Mouse (Mus musculus) lung, postnatal 4 days (tissue): ENCODE data around the gene Jph4.

Experiments
- DNase-seq, 2 experiments: peaks; one replicate each; pipeline ENCODE4 v3.0.0; 2021

Gene Jph4

GRCm38 (mm10) chr14:55115846-55116245 is 889 bp downstream of the Jph4 start:
- no peak for DNase-seq

GRCm38 (mm10) chr14:55114759-55115701 is 1.7 kb downstream of the Jph4 start:
- peak; percentile 65 to 75 for DNase-seq

DNA sequence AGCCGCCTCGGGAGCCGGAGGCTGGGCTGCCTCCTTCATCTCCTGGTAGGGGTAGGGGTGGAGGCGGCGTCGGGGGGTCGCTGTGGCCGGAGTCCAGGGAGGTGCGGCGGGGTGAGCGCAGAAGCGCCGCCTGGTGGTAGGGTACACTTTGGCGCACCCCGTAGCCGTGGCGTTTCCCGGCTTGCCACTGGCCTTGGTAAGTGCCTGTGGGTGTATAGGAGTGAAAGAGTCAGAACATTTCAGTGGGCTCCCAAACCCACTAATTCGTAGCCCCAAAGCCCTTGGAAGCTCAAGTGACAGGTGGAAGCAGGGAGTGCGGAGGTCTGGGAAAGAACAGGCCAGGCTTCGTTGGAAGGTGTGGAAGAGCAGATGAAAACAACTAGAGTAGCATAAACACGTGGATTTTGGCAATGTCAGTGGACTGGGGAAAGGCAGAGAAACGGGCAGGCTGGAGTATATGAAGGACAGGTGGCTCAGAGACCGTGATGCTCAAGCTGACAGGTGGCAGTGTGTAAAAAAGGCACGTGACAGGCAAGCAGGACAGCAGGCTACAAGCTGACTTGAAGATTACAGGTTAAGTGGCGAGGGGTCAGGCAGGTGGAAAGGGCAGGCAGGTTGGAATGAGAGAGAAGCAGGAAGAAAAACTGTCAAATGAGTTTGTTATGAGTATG is 2.6 kb downstream of the Jph4 start:
- peak in 1 of 2 experiments; percentile 31 for DNase-seq

DNA sequence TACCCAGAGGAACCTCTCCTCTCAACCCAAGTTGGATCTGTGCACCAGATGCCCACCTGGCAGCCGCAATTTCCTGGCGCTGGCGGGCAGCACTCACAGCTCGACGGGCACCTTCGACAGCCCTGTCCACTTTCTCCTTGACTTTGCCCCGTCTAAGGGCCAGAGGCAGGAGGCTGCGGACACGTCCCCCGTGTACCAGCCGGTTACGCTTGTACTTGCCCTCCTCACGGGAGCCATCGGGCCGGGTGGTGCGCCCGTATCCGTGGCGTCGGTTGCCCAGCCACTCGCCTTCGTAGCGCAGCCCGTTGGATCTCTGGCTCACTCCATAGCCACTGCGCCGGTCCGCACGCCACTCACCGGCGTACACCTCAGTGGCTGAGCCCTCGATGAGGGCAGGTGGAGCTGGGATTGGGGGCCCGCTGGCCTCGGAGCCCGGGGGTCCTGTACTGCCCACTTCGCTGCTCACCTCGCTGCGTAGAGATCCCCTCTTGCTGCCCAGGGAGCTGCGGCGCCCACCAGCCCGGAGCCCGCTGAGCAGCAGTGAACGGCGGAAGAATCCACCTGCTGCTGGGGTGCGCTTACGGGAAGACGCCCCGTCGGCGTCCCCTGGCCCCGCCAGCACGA is 3.3 kb downstream of the Jph4 start:
- peak in 1 of 2 experiments; percentile 22 for DNase-seq

DNA sequence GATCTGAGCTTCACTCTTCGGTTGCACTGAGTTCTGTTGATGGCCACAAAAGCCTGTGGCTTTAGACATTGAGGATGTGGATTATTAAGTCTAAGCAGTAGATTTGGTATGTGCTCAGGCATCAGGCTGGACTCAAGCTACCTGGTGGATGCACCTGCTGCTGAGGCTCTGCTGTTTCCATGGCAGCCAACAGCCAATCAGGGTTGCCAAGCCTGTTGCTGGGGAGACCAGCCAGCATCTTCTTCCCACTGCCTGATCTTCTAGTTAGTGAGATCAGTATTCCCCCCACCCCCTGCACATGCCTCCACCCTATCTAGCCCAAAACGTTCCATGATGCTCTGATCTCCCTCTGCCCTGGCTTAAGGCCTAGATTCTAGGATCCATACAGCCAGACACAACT is 5.0 kb downstream of the Jph4 start:
- DNase-seq = no peak

GRCm38 (mm10) chr14:55110076-55110475 is 6.7 kb downstream of the Jph4 start:
- DNase-seq = no peak

- DNase-seq = no peak
Observed at GRCm38 (mm10) chr14:55109048-55109873, 7.5 kb downstream of the Jph4 start.

- peak in 1 of 2 experiments; percentile 21 for DNase-seq
Observed at GRCm38 (mm10) chr14:55108202-55108870, 8.4 kb downstream of the Jph4 start.

DNA sequence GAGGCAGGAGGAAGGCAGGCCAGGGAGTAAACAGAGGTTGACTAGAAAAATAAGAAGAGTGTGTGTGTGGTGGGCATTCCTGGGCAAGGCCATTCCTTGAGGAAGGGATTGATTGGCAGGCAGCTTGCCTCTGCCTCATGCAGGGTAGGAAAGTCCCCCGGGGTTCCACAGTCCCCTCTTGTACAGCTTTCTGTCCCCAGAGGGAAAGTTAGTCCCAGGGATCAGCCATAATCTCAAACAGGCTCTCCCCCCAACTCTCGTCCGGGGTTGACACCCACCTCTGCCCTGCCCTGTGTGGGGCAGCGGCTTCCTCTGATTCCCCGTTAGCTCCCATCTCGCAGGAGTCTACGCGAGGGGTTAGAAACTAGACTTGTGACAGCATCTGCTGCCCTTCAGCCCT is 9.7 kb downstream of the Jph4 start:
- DNase-seq = peak in 1 of 2 experiments; percentile 20

DNA sequence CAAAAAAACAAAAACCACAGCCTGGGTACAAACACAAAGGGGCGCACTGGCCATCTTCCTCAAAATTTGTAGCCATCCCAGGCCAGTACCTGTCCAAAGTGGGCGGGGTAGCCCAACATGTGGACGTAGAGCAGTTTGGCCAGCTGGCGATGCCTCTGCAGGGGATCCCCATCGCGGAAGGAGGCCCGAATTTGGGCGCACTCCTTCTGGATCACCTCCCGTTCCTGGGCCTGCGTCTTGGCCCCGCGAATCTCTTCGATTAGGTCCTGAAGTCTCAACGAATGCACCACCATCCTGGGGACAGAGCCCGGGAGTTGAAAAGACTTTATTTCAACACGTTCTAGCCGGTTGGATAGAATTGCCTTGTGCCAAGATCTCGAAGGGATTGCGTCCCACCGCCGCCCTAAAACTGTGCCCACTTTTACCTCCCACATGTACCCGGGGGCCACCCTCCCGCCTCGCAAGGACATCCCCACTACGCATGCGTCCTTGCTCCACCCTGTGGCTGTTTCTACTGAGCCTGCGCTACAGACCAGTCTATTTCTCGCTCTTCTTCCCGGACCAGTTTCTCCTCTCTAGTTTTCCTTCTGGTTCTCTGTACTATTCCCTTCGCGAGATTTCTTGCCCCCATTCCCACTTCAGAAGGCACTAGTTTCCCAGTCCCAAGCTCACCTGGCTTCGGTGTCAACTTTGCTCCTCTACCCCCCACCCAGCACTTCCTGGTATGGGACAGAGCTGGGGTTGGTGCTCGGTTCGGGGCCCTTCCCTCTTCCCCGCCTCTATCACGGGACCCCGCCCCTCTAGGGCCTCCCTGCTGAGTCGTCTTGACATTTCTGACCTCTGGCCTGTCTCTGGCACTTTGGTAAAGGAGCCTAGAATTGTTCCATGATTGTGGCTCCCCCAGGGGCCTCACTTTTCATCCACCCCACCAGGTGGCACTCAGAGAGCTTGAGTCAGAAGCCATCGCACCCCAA is 10.6 kb downstream of the Jph4 start, which contains the start of gene Ap1g2:
Gene Ap1g2, minus strand, starts transcription at position 758 of the 974 bp plus-strand sequence.
- DNase-seq = peak; percentile 85

DNA sequence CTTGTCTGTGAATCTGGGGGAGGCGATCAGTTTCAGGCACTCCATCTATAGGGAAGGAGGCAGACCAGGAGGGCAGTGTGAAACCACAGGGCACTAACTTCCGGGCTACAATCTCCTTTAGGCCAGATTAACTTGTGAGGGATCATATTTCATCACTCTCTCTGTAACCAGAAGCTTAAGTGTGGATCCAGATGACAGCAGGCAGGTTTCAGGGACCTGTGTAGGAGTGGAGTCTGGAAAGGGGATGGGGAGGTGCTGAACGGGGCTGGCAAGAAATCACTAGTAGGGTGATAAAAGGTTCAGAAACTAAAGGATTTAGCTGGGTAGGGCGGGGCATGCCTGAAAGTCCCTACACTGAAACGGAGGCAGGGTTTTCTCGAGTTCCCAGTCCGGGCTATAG is 11.3 kb downstream of the Jph4 start:
- DNase-seq = no peak

GRCm38 (mm10) chr14:55104365-55104764 is 12.4 kb downstream of the Jph4 start:
- no peak for DNase-seq

GRCm38 (mm10) chr14:55102253-55102785 is 14.4 kb downstream of the Jph4 start:
- DNase-seq = peak in 1 of 2 experiments; percentile 18

GRCm38 (mm10) chr14:55101592-55101991 is 15.1 kb downstream of the Jph4 start:
- DNase-seq = peak in 1 of 2 experiments; percentile 74

DNA sequence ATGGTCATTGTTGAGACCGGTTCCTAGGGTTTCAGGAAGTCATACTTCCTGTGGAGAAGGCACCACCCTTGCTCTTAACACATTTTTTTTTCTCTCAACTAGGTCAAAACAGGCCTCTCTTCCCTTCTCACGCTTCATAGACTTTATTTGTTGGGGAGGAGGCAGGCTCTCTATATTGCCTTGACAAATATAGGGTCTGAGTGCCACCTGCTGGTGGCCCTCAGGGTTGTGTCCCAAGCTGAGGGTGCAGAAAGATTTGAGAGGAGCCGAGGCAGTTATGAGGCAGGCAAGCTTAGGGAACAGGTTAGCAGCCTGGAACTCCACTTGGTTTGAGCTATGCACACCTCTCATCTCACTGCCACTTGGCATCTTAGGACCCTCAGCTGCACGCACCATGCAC is 18.7 kb downstream of the Jph4 start:
- peak; percentile 65 to 68 for DNase-seq

- no peak for DNase-seq
Observed at GRCm38 (mm10) chr14:55097646-55098045, 19.1 kb downstream of the Jph4 start.

DNA sequence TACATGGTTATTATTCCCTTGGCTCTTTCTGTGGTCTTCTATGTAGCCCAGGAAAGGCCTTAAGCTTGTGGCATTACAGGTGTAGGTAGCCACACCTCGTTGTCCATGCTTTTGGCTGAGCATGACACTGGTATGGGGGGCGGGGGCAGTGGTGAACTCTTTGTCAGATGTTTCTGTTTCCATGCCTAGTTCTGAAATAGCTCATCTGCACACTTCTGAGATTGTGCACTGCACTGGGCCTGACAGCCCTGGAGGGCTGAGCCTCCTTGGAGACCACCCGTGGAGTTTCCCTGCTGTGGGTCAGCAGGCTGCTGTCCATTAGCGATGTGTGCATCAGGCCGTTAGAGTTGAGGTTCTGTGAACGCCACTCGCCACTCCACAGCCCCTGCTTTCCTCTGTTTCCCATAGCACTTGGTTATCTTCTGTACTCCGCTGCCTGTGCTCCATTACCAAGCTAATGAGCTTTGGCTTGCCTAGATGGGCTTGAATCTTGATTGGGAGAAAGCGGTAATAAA is 20.1 kb downstream of the Jph4 start:
- DNase-seq = peak in 1 of 2 experiments; percentile 22

DNA sequence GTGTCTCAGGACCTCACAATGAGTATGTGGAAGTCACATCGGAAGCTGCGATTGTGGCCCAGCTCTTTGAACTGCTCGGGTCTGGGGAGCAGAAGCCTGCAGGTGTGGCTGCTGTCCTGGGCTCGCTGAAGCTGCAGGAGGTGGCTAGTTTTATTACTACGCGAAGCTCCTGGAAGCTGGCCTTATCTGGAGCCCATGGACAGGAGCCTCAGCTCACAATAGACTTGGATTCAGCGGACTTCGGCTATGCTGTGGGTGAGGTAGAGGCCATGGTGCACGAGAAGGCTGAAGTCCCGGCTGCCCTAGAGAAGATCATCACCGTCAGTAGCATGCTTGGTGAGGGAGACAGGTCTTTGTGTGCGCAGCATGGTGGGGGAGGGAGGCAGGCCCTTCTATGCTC is 21.1 kb downstream of the Jph4 start:
- DNase-seq = no peak

GRCm38 (mm10) chr14:55095263-55095662 is 21.5 kb downstream of the Jph4 start:
- DNase-seq = no peak

DNA sequence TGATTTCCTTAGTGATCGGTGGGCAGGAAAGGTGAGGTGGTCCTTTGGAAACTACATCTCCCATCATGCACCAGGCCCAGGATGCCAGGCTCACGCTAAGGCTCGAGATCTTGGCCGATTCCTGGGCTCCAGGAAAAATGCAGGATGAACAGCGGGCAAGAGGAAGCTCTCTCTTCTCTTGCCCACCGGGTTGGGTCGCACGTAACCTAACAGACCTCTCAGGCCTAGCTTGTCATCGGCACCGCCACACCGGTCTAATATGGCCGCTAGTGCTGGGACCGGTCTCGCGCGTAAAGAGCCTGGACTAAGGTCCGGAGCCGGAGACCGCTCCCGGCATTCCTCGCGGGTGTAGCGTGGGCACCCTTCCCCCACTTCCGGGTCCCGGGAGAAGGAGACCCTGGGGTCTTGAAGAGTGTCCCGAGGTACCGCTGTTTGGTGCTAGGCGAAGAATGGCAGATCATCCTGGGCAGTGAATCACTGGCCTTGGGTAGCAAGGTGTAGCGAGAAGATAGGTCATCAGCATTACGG is 22.0 kb downstream of the Jph4 start, which contains the start of gene Thtpa:
Gene Thtpa, plus strand, starts transcription at position 81 of the 528 bp plus-strand sequence.
- peak; percentile 83 to 84 for DNase-seq
